ENCODE assay signal across 8 mouse cellular contexts in genomic region chr2:19198452-19199365, GRCm38 (mm10). TPM values are rescaled to one million over a fixed set of nuclear protein-coding genes. Genes with fewer than 3 reads are reported as not detected.
DNase-seq lines count a peak whose midpoint lies in the region; ATAC-seq and TF ChIP-seq lines count a peak whose summit lies in the region.

Armc3 (plus strand) TSS chr2:19199302.

- ATAC-seq in heart, embryonic 14.5 days (ENCODE audit: insufficient number of reproducible peaks, insufficient read depth, low FRiP score, low read depth) = peak; percentile 69; the same call in 1 of the 2 replicates
- ATAC-seq in midbrain, embryonic 16.5 days = peak; percentile 99
- peak; percentile 90; the same call in 1 of the 2 replicates for ATAC-seq in stomach, embryonic 14.5 days (ENCODE audit: insufficient number of reproducible peaks, insufficient read depth, low FRiP score, low read depth)

- intact Hi-C loops in gastrocnemius, adult 2 months (cut with DNase I) = no loop called here

- no peak within 1 kb of the TSS for H3K27ac ChIP-seq in gastrocnemius, adult 2 months
- H3K27ac ChIP-seq in heart, embryonic 14.5 days (replicated peaks in 1 of 2; ENCODE audit: control insufficient read depth in 1 of 2, insufficient read depth in 1 of 2, low read depth in 2 of 2, low read length in 2 of 2) = no peak within 1 kb of the TSS
- peak within 1 kb of the TSS; percentile 63 for H3K27ac ChIP-seq in midbrain, embryonic 16.5 days (ENCODE audit: low read length)
- no peak within 1 kb of the TSS for H3K27ac ChIP-seq in stomach, embryonic 14.5 days (ENCODE audit: low read length)

- no peaks in the 10 kb centered on the region for H3K36me3 ChIP-seq in heart, embryonic 14.5 days (ENCODE audit: control insufficient read depth, insufficient read depth, low read length)
- no peaks in the 10 kb centered on the region for H3K36me3 ChIP-seq in midbrain, embryonic 16.5 days (ENCODE audit: control insufficient read depth, insufficient read depth, low read length)
- H3K36me3 ChIP-seq in stomach, embryonic 14.5 days (ENCODE audit: control insufficient read depth, insufficient read depth, low read length) = no peaks in the 10 kb centered on the region

- H3K9ac ChIP-seq in heart, embryonic 14.5 days (ENCODE audit: low read length) = peak within 1 kb of the TSS; percentile 72
- H3K9ac ChIP-seq in midbrain, embryonic 16.5 days (ENCODE audit: low read depth, low read length) = peak within 1 kb of the TSS; percentile 47
- H3K9ac ChIP-seq in stomach, embryonic 14.5 days (replicated peaks; ENCODE audit: low read depth, low read length) = 0 out of 2 replicates have a peak within 1 kb of the TSS, but pooled peaks have one; percentile 25

- DNase-seq in gastrocnemius, adult 2 months = peak; percentile 16
- no peak for DNase-seq in gastrocnemius, adult 18-20 months (ENCODE audit: low spot score)
- DNase-seq in embryo, embryonic 9.5 days (ENCODE audit: extremely low spot score) = peak; percentile 87
- DNase-seq in kidney, postnatal 10 days = peak; percentile 79
- peak; percentile 49 for DNase-seq in liver

- TF ChIP-seq CTCF in gastrocnemius, adult 2 months (IDR thresholded peaks at IDR 0.05) = no peak

- H3K27me3 ChIP-seq in heart, embryonic 14.5 days (ENCODE audit: control insufficient read depth, insufficient read depth, low read length) = no peaks in the 10 kb centered on the region
- H3K27me3 ChIP-seq in midbrain, embryonic 16.5 days (ENCODE audit: control insufficient read depth, insufficient read depth, low read depth, low read length) = no peaks in the 10 kb centered on the region
- no peaks in the 10 kb centered on the region for H3K27me3 ChIP-seq in stomach, embryonic 14.5 days (ENCODE audit: control insufficient read depth, insufficient read depth, low read length)

- H3K4me1 ChIP-seq in heart, embryonic 14.5 days (ENCODE audit: control insufficient read depth in 2 of 2, insufficient read depth in 2 of 2, low read length in 2 of 2) = peaks cover 5 to 8% of the 10 kb centered on the region in 2 experiments; a peak in 2 of 4 replicates
- 0 out of 2 replicates have a peak, but pooled peaks cover 2% of the 10 kb centered on the region for H3K4me1 ChIP-seq in midbrain, embryonic 16.5 days (ENCODE audit: control insufficient read depth, insufficient read depth, low read length)
- 0 out of 2 replicates have a peak, but pooled peaks cover 5% of the 10 kb centered on the region for H3K4me1 ChIP-seq in stomach, embryonic 14.5 days (ENCODE audit: control insufficient read depth, insufficient read depth, low read length)

- peak within 1 kb of the TSS; percentile 57 for H3K4me3 ChIP-seq in gastrocnemius, adult 2 months
- H3K4me3 ChIP-seq in heart, embryonic 14.5 days (ENCODE audit: control insufficient read depth in 1 of 2, insufficient read depth in 1 of 2, low read depth in 1 of 2, low read length in 2 of 2) = peak within 1 kb of the TSS; percentile 48 to 68
- H3K4me3 ChIP-seq in midbrain, embryonic 16.5 days (ENCODE audit: low read depth, low read length) = peak within 1 kb of the TSS; percentile 42
- H3K4me3 ChIP-seq in stomach, embryonic 14.5 days (ENCODE audit: low read depth, low read length) = peak within 1 kb of the TSS; percentile 35

- H3K4me2 ChIP-seq in heart, embryonic 14.5 days (ENCODE audit: low read length) = peak within 1 kb of the TSS; percentile 61
- H3K4me2 ChIP-seq in midbrain, embryonic 16.5 days (ENCODE audit: low read length) = peak within 1 kb of the TSS; percentile 81
- H3K4me2 ChIP-seq in stomach, embryonic 14.5 days (replicated peaks; ENCODE audit: low read depth, low read length) = peak within 1 kb of the TSS; percentile 54

- 18% methylated on average over 24 of the region's 24 CpGs for WGBS in heart, embryonic 14.5 days
- WGBS in midbrain, embryonic 16.5 days = 12% methylated on average over 24 of the region's 24 CpGs
- WGBS in stomach, embryonic 14.5 days = 17% methylated on average over 24 of the region's 24 CpGs

- no peaks in the 10 kb centered on the region for H3K9me3 ChIP-seq in heart, embryonic 14.5 days (ENCODE audit: control insufficient read depth, low read length)
- H3K9me3 ChIP-seq in midbrain, embryonic 16.5 days (replicated peaks; ENCODE audit: control insufficient read depth, low read length, poor library complexity, severe bottlenecking) = no peaks in the 10 kb centered on the region
- no peaks in the 10 kb centered on the region for H3K9me3 ChIP-seq in stomach, embryonic 14.5 days (ENCODE audit: control insufficient read depth, low read depth, low read length)

RNA-seq across cellular contexts. Expression of gene Armc3, which starts in this region (rescaled TPM):
- total RNA-seq in gastrocnemius, adult 2 months (2021) = not detected
- not detected for total RNA-seq in gastrocnemius, adult 18-20 months (2021)
- not detected in 2 replicates for polyA plus RNA-seq in heart, embryonic 14.5 days (2014; fragmentation: Nextera tagmentation; extraction: Ambion mirVana)
- 2.1 and 2.2 TPM in 2 replicates for polyA plus RNA-seq in midbrain, embryonic 16.5 days (2015; fragmentation: Nextera tagmentation; extraction: Ambion mirVana)
- 0.23 and 0.28 TPM in 2 replicates for polyA plus RNA-seq in stomach, embryonic 14.5 days (2014; fragmentation: Nextera tagmentation; extraction: Ambion mirVana)

Comparison
In these comparisons a context has a peak if more than half of its experiments do, and no peak if none do; other contexts are left out.
1. Peak in DNase-seq and H3K4me3 ChIP-seq in gastrocnemius, adult 2 months; RNA of the gene not detected or under 1 TPM.
2. Peak in ATAC-seq, H3K4me3 ChIP-seq, H3K9ac ChIP-seq and H3K4me2 ChIP-seq in heart, embryonic 14.5 days; RNA of the gene not detected or under 1 TPM.
3. Peak in ATAC-seq, H3K4me3 ChIP-seq, H3K9ac ChIP-seq and H3K4me2 ChIP-seq in stomach, embryonic 14.5 days; RNA of the gene not detected or under 1 TPM.